In genomic region chr12:33675508-33675907, GRCm38 (mm10) we compare ENCODE assay signal across 28 mouse cellular contexts.
"Had no signal": no experiment of that assay in that cellular context is flagged by ENCODE, and none has a peak within 500 bp of the region (broad histone marks: within the 10 kb centered on the region; RNA-seq: fewer than 3 reads in every experiment).

No protein-coding gene starts in this region.

- H3K9ac ChIP-seq: heart, embryonic 12.5 days; hindbrain, embryonic 12.5 days; hindbrain, embryonic 14.5 days; intestine, embryonic 15.5 days; limb, embryonic 12.5 days; liver, embryonic 13.5 days; liver, embryonic 15.5 days; liver, postnatal 0 days had no signal

- ATAC-seq: hindbrain, embryonic 16.5 days; inflammation-experienced regulatory T-cells, adult 6 months; intestine, embryonic 15.5 days; intestine, postnatal 0 days; liver, postnatal 0 days had no signal

- H3K9me3 ChIP-seq: heart, embryonic 10.5 days; heart, embryonic 12.5 days; hindbrain, embryonic 10.5 days; hindbrain, embryonic 12.5 days; intestine, embryonic 15.5 days; limb, embryonic 10.5 days; limb, embryonic 12.5 days; liver, embryonic 13.5 days; liver, embryonic 15.5 days had no signal

- DNase-seq: gastrocnemius, postnatal 10 days; gastrocnemius, postnatal 25 days; heart, adult 18-20 months; heart, postnatal 10 days; heart, postnatal 4 days; kidney, adult 18-20 months; kidney, adult 8-10 months; kidney, postnatal 10 days; kidney, postnatal 25 days; kidney, postnatal 4 days; liver; liver, embryonic 13.5 days; liver, postnatal 0 days had no signal

- H3K27ac ChIP-seq: heart, embryonic 10.5 days; hindbrain, embryonic 10.5 days; hindbrain, embryonic 12.5 days; hindbrain, embryonic 14.5 days; intestine, embryonic 15.5 days; layer of hippocampus, adult 2 months; left cerebral cortex, adult 2 months; limb, embryonic 10.5 days; limb, embryonic 12.5 days; liver, embryonic 13.5 days; liver, embryonic 15.5 days had no signal

- H3K4me2 ChIP-seq: heart, embryonic 12.5 days; hindbrain, embryonic 12.5 days; hindbrain, embryonic 14.5 days; intestine, embryonic 15.5 days; limb, embryonic 12.5 days; liver, embryonic 11.5 days; liver, embryonic 13.5 days; liver, embryonic 15.5 days had no signal

- H3K4me1 ChIP-seq: heart, embryonic 10.5 days; heart, embryonic 12.5 days; hindbrain, embryonic 10.5 days; hindbrain, embryonic 12.5 days; intestine, embryonic 15.5 days; limb, embryonic 10.5 days; limb, embryonic 12.5 days; liver, embryonic 13.5 days; liver, embryonic 15.5 days had no signal

- H3K36me3 ChIP-seq: heart, embryonic 10.5 days; heart, embryonic 12.5 days; hindbrain, embryonic 10.5 days; hindbrain, embryonic 12.5 days; intestine, embryonic 15.5 days; limb, embryonic 10.5 days; limb, embryonic 12.5 days; liver, embryonic 13.5 days; liver, embryonic 15.5 days had no signal

- H3K27me3 ChIP-seq: heart, embryonic 12.5 days; hindbrain, embryonic 12.5 days; intestine, embryonic 15.5 days; limb, embryonic 12.5 days; liver, embryonic 13.5 days; liver, embryonic 15.5 days had no signal

- H3K4me3 ChIP-seq: heart, embryonic 10.5 days; heart, embryonic 12.5 days; hindbrain, embryonic 10.5 days; hindbrain, embryonic 12.5 days; intestine, embryonic 15.5 days; layer of hippocampus, adult 2 months; left cerebral cortex, adult 2 months; limb, embryonic 10.5 days; limb, embryonic 12.5 days; liver, embryonic 13.5 days; liver, embryonic 15.5 days had no signal
